Mouse (Mus musculus): ENCODE measurements around the gene Lrrc4.

- TF ChIP-seq CTCF (IDR thresholded peaks at IDR 0.05; ENCODE audit: low read depth) (no peak), EP300 (optimal IDR thresholded peaks at IDR 0.05) (no peak)
These were observed 47.8 kb upstream of the Lrrc4 start for GRCm38 (mm10) chr6:28879315-28879714.
